Mouse (Mus musculus) heart, postnatal 0 days (tissue): ENCODE results near the gene Neu1.

ENCODE experiments used
- CTCF ChIP-seq: IDR thresholded peaks from 2 replicates; pipeline ENCODE4 v1.5.1; 2016; ENCODE audit warnings: antibody characterized with exemption, control low read depth, low read depth
- EP300 ChIP-seq: IDR thresholded peaks from 2 replicates; pipeline ENCODE4 v1.6.1; 2016; ENCODE audit warnings: antibody characterized with exemption, low read depth

DNA sequence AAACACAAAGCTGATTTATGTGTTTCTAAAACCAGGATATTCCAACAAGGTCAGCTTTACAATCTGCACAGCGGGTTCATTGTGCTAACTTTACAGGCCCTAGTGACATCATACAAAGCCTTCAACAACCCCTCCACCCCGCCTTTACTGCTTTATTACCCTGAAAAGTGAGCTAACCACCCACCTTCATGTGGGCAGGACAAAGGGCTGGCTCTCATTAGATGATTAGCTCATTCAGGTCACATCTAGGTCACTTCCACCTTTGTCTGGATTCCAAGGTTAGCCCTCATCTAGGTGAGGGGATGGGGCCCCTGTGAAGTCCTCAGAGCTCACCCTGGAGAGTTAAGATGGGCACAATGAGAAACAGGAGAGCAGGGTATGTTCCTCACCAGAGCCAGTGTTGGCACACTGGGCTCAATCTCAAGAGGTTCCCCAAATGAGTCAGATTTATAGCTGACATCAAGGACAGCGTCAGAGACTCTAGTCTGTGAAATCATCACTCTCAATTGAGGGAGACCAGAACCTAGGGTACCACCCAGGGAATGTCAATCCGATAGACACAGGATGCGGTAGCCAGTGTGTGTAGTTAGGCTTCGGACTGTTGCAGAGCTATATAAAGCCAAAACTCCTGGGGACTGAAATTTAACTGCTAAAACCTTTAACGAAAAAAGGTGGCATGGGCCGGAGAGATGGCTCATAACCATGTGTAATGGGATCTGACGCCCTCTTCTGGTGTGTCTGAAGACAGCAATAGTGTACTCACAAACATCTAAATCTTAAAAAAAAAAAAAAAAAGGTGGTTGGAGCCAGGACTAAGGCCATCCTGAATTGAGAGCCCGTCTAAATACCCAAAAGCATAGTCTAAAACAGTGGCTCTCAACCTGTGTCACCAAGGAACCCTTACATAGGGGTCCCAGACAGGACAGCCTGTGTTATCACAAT lies 19.7 kb downstream of the Neu1 start:
- TF ChIP-seq CTCF (no peak), EP300 (no peak)
